Mouse (Mus musculus): Measurements from ENCODE around the gene Adcy9.

Gene Adcy9

GRCm38 (mm10) chr16:4418776-4419545, 1.3 kb downstream of the Adcy9 start:
- peak; percentile 46 for DNase-seq

- no peak for DNase-seq
These were observed 2.2 kb downstream of the Adcy9 start for GRCm38 (mm10) chr16:4418072-4418471.

- DNase-seq: no peak
These were observed 2.8 kb downstream of the Adcy9 start for GRCm38 (mm10) chr16:4417455-4417854.

GRCm38 (mm10) chr16:4414881-4415585, 5.3 kb downstream of the Adcy9 start:
- DNase-seq: no peak

- DNase-seq: no peak
These were observed 6.1 kb downstream of the Adcy9 start for GRCm38 (mm10) chr16:4413988-4414880.

- no peak for DNase-seq
These were observed 7.0 kb downstream of the Adcy9 start for GRCm38 (mm10) chr16:4413301-4413700.

GRCm38 (mm10) chr16:4412298-4412697, 8.0 kb downstream of the Adcy9 start:
- no peak for DNase-seq

- no peak for DNase-seq
These were observed 9.0 kb downstream of the Adcy9 start for GRCm38 (mm10) chr16:4411296-4411695.

- no peak for DNase-seq
These were observed 12.8 kb downstream of the Adcy9 start for GRCm38 (mm10) chr16:4407536-4407935.

GRCm38 (mm10) chr16:4406706-4407105, 13.6 kb downstream of the Adcy9 start:
- peak; percentile 52 for DNase-seq

- DNase-seq: no peak
These were observed 14.2 kb downstream of the Adcy9 start for GRCm38 (mm10) chr16:4406047-4406586.

- DNase-seq: peak; percentile 37
These were observed 15.2 kb downstream of the Adcy9 start for GRCm38 (mm10) chr16:4404933-4405761.

GRCm38 (mm10) chr16:4401109-4401508, 19.2 kb downstream of the Adcy9 start:
- no peak for DNase-seq

- DNase-seq: peak; percentile 58
These were observed 20.7 kb downstream of the Adcy9 start for GRCm38 (mm10) chr16:4399471-4400223.

- DNase-seq: no peak
These were observed 21.5 kb downstream of the Adcy9 start for GRCm38 (mm10) chr16:4398782-4399181.

- no peak for DNase-seq
These were observed 22.7 kb downstream of the Adcy9 start for GRCm38 (mm10) chr16:4397636-4398035.

- DNase-seq: no peak
These were observed 24.5 kb downstream of the Adcy9 start for GRCm38 (mm10) chr16:4395687-4396341.

GRCm38 (mm10) chr16:4394991-4395590, 25.2 kb downstream of the Adcy9 start:
- DNase-seq: no peak

- DNase-seq: no peak
These were observed 36.7 kb downstream of the Adcy9 start for GRCm38 (mm10) chr16:4383473-4384038.

- DNase-seq: no peak
These were observed 37.9 kb downstream of the Adcy9 start for GRCm38 (mm10) chr16:4382406-4382805.

Measured in kidney, postnatal 10 days (tissue).